Mouse (Mus musculus): Measurements from ENCODE around the gene Lilrb4a.
"Not testable (repeated sequence)": the region's sequence is repeated elsewhere in the genome, so short reads cannot be mapped to it uniquely, and the experiment has no call there.

Lilrb4a gene

GRCm38 (mm10) chr10:51490691-51491090 is at the start of gene Lilrb4a:
Lilrb4a (plus strand) TSS chr10:51490956.
- DNase-seq (ENCODE audit: low spot score), result not testable (repeated sequence)

- no peak for DNase-seq (ENCODE audit: low spot score)
These were observed 39.1 kb upstream of the Lilrb4a start for GRCm38 (mm10) chr10:51451610-51452009.

- DNase-seq (ENCODE audit: low spot score), result no peak
These were observed 37.0 kb upstream of the Lilrb4a start for GRCm38 (mm10) chr10:51453616-51454298.

GRCm38 (mm10) chr10:51454365-51454764 is 36.4 kb upstream of the Lilrb4a start:
- DNase-seq (ENCODE audit: low spot score), result no peak

- DNase-seq (ENCODE audit: low spot score), result no peak
These were observed 35.0 kb upstream of the Lilrb4a start for GRCm38 (mm10) chr10:51455762-51456161.

- DNase-seq (ENCODE audit: low spot score), result no peak
These were observed 34.4 kb upstream of the Lilrb4a start for GRCm38 (mm10) chr10:51456369-51456768.

- DNase-seq (ENCODE audit: low spot score), result not testable (repeated sequence)
These were observed 27.0 kb upstream of the Lilrb4a start for GRCm38 (mm10) chr10:51463800-51464199.

- DNase-seq (ENCODE audit: low spot score), result not testable (repeated sequence)
These were observed 10.4 kb upstream of the Lilrb4a start, which contains the start of the genes Gm49339 and Lilr4b for GRCm38 (mm10) chr10:51480397-51480796. Gm49339 (plus strand) TSS chr10:51480612. Lilr4b (plus strand) TSS chr10:51480632.

GRCm38 (mm10) chr10:51520021-51520420 is 29.3 kb downstream of the Lilrb4a start:
- no peak for DNase-seq (ENCODE audit: low spot score)

- DNase-seq (ENCODE audit: low spot score), result no peak
These were observed 30.7 kb downstream of the Lilrb4a start for GRCm38 (mm10) chr10:51521453-51521852.

- DNase-seq (ENCODE audit: low spot score), result no peak
These were observed 35.3 kb downstream of the Lilrb4a start for GRCm38 (mm10) chr10:51526090-51526489.

GRCm38 (mm10) chr10:51526633-51527032 is 35.9 kb downstream of the Lilrb4a start:
- DNase-seq (ENCODE audit: low spot score), result no peak

GRCm38 (mm10) chr10:51528840-51529434 is 38.2 kb downstream of the Lilrb4a start:
- no peak for DNase-seq (ENCODE audit: low spot score)

- DNase-seq (ENCODE audit: low spot score), result no peak
These were observed 38.7 kb downstream of the Lilrb4a start for GRCm38 (mm10) chr10:51529497-51529896.

GRCm38 (mm10) chr10:51530813-51531212 is 40.1 kb downstream of the Lilrb4a start:
- DNase-seq (ENCODE audit: low spot score), result no peak

Data from embryo, embryonic 10 days (tissue).